In the genomic region with DNA sequence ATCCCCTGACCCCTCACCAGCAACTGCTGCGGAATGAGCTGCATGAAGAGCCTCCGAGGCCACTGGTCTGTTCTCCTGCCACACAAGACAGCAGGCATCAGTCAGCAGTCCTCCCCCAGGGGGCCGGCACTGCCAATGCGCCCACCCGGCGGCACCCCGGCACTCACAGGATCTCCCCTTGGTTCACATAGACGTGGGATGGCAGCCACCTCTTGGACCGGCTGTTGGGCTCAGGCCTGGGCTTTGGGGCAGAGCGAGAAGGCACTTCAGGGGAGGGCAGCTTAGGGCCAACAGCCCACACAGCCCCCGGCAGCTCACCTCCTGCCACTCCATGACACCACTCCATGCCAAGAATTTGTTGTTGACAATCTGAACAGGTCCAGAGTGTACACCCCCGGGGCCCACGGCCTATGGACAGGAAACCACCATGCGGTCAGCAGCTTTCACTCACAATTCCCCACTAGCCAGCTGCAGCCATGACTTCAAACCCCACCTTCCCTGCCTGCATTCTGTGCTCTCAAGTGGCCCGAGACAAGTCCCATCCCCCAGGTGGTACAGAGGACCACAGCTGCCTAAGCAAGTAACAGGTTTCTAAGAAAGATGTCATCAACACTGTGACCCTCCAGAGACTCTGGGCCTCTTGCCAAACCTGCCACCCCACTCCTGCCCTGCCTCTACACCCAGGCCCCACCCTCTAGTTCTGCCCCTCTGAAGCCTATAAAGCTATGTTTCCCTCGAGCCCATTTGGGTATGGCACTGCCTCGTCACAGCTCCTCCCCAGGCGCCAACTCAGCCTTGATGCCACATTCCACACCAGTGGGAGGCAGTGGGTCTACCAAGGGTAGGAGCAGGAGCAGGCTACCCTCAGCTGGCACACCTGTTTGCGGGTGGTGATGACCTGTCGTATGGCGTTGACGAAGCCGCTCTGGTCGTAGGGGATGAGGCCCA, we compare ENCODE assay signal across 9 mouse cellular contexts. TPM values are rescaled to one million over a fixed set of nuclear protein-coding genes. Genes with fewer than 3 reads are reported as not detected.
DNase-seq lines count a peak whose midpoint lies in the region; ATAC-seq and TF ChIP-seq lines count a peak whose summit lies in the region.
"Had no signal": no experiment of that assay in that cellular context is flagged by ENCODE, and none has a peak within 500 bp of the region (broad histone marks: within the 10 kb centered on the region; RNA-seq: fewer than 3 reads in every experiment).

No protein-coding gene starts in this region.

- peaks cover 26% of the 10 kb centered on the region for H3K36me3 ChIP-seq in heart, embryonic 16.5 days (ENCODE audit: control insufficient read depth, insufficient read depth)

- DNase-seq in adrenal gland, postnatal 10 days: peak; percentile 51
- no peak for DNase-seq in adrenal gland, postnatal 14 days
- DNase-seq in layer of hippocampus, adult 2 months (ENCODE audit: low spot score in 2 of 2): no peak
- no peak for DNase-seq in layer of hippocampus, adult 9-10 months (ENCODE audit: low spot score)
- DNase-seq in urinary bladder, postnatal 10 days (ENCODE audit: low spot score): no peak
- no peak for DNase-seq in left cerebral cortex, postnatal 36 days (ENCODE audit: low spot score in 2 of 2)
- DNase-seq: liver, embryonic 13.5 days had no signal

- peaks cover 46% of the 10 kb centered on the region for H3K4me1 ChIP-seq in heart, embryonic 16.5 days (ENCODE audit: control insufficient read depth, insufficient read depth, low read length)

- no peak for TF ChIP-seq CTCF in layer of hippocampus, adult 2 months (conservative IDR thresholded peaks at IDR 0.05)

- peak overlapping the region; percentile 20 for H3K4me2 ChIP-seq in heart, embryonic 16.5 days (ENCODE audit: low read depth, low read length)
- H3K4me2 ChIP-seq: liver, embryonic 13.5 days had no signal

- no peaks in the 10 kb centered on the region for H3K27me3 ChIP-seq in heart, embryonic 16.5 days (ENCODE audit: control insufficient read depth, insufficient read depth, low read length)
- H3K27me3 ChIP-seq: liver, embryonic 13.5 days had no signal

- intact Hi-C loops in left cerebral cortex, postnatal 36 days (cut with DNase I): no loop called here

- no peaks in the 10 kb centered on the region for H3K9me3 ChIP-seq in heart, embryonic 16.5 days (replicated peaks; ENCODE audit: control insufficient read depth, low read length)
- H3K9me3 ChIP-seq: liver, embryonic 13.5 days had no signal

- ATAC-seq in heart, embryonic 16.5 days (replicated peaks; ENCODE audit: extremely low read depth, insufficient read depth, low FRiP score): no peak
- 0 out of 2 replicates have a peak, but pooled peaks have one; percentile 15 for ATAC-seq in megakaryocyte-erythroid progenitor cell, adult 5-6 weeks (replicated peaks; ENCODE audit: low FRiP score, low TSS enrichment, poor library complexity, severe bottlenecking)

- H3K27ac ChIP-seq in layer of hippocampus, adult 2 months: peak overlapping the region; percentile 99
- peak overlapping the region; percentile 100 for H3K27ac ChIP-seq in heart, embryonic 16.5 days (ENCODE audit: low read length)
- H3K27ac ChIP-seq: liver, embryonic 13.5 days had no signal

- H3K4me3 ChIP-seq in layer of hippocampus, adult 2 months: no peak overlapping the region
- H3K4me3 ChIP-seq in heart, embryonic 16.5 days (ENCODE audit: low read length): no peak overlapping the region
- H3K4me3 ChIP-seq: liver, embryonic 13.5 days had no signal

- peak overlapping the region; percentile 39 for H3K9ac ChIP-seq in heart, embryonic 16.5 days (ENCODE audit: low read length)
- H3K9ac ChIP-seq: liver, embryonic 13.5 days had no signal

- WGBS in heart, embryonic 16.5 days: 61% methylated on average over 24 of the region's 24 CpGs

RNA-seq across cellular contexts. Expression of a gene that starts 4.7 kb away (rescaled TPM):
- total RNA-seq in adrenal gland, postnatal 10 days (2021): 100 to 1,000 TPM; 239 to 266 TPM
- 239 and 241 TPM in 2 replicates for total RNA-seq in adrenal gland, postnatal 14 days (2021)
- total RNA-seq in layer of hippocampus, adult 2 months (2021): 100 to 1,000 TPM; 321 to 335 TPM
- polyA plus RNA-seq in heart, embryonic 16.5 days (2015; fragmentation: Nextera tagmentation; extraction: Ambion mirVana): 210 and 269 TPM in 2 replicates
- 79.6 and 88.8 TPM in 2 replicates for total RNA-seq in megakaryocyte-erythroid progenitor cell, adult 5-6 weeks (2014; fragmentation: Nextera tagmentation)
- total RNA-seq in megakaryocyte-erythroid progenitor cell, adult 5-6 weeks (2017): 19.6 and 40.9 TPM in 2 replicates
- 100 to 1,000 TPM; 284 to 285 TPM for total RNA-seq in left cerebral cortex, postnatal 36 days (2021)

RNA-seq across cellular contexts. Expression of a gene that starts 7.9 kb away (rescaled TPM):
- 10 to 100 TPM; 37.6 to 38.6 TPM for total RNA-seq in adrenal gland, postnatal 10 days (2021)
- total RNA-seq in adrenal gland, postnatal 14 days (2021): 35.2 and 45.1 TPM in 2 replicates
- total RNA-seq in layer of hippocampus, adult 2 months (2021): 10 to 100 TPM; 33.1 to 36.3 TPM
- 27.7 and 28.0 TPM in 2 replicates for polyA plus RNA-seq in heart, embryonic 16.5 days (2015; fragmentation: Nextera tagmentation; extraction: Ambion mirVana)
- total RNA-seq in megakaryocyte-erythroid progenitor cell, adult 5-6 weeks (2014; fragmentation: Nextera tagmentation): 25.2 and 58.9 TPM in 2 replicates
- 18.4 and 30.5 TPM in 2 replicates for total RNA-seq in megakaryocyte-erythroid progenitor cell, adult 5-6 weeks (2017)
- 10 to 100 TPM; 26.8 TPM for total RNA-seq in left cerebral cortex, postnatal 36 days (2021)

RNA-seq across cellular contexts. Expression of a gene that starts 16.0 kb away (rescaled TPM):
- 10 to 100 TPM; 61.9 to 73.1 TPM for total RNA-seq in adrenal gland, postnatal 10 days (2021)
- 58.8 and 66.1 TPM in 2 replicates for total RNA-seq in adrenal gland, postnatal 14 days (2021)
- 10 to 100 TPM; 69.0 to 81.3 TPM for total RNA-seq in layer of hippocampus, adult 2 months (2021)
- 60.5 and 62.3 TPM in 2 replicates for polyA plus RNA-seq in heart, embryonic 16.5 days (2015; fragmentation: Nextera tagmentation; extraction: Ambion mirVana)
- total RNA-seq in megakaryocyte-erythroid progenitor cell, adult 5-6 weeks (2014; fragmentation: Nextera tagmentation): 26.7 and 61.9 TPM in 2 replicates
- 13.7 and 49.6 TPM in 2 replicates for total RNA-seq in megakaryocyte-erythroid progenitor cell, adult 5-6 weeks (2017)
- 10 to 100 TPM; 71.9 to 75.6 TPM for total RNA-seq in left cerebral cortex, postnatal 36 days (2021)

RNA-seq across cellular contexts. Expression of a gene that starts 16.1 kb away (rescaled TPM):
- total RNA-seq in adrenal gland, postnatal 10 days (2021): 100 to 1,000 TPM in 1 of 2 experiments, 10 to 100 TPM in 1; 92.4 to 109 TPM
- total RNA-seq in adrenal gland, postnatal 14 days (2021): 90.6 and 104 TPM in 2 replicates
- 10 to 100 TPM; 76.7 to 84.3 TPM for total RNA-seq in layer of hippocampus, adult 2 months (2021)
- 103 and 104 TPM in 2 replicates for polyA plus RNA-seq in heart, embryonic 16.5 days (2015; fragmentation: Nextera tagmentation; extraction: Ambion mirVana)
- total RNA-seq in megakaryocyte-erythroid progenitor cell, adult 5-6 weeks (2014; fragmentation: Nextera tagmentation): 21.1 and 23.7 TPM in 2 replicates
- 19.2 and 24.5 TPM in 2 replicates for total RNA-seq in megakaryocyte-erythroid progenitor cell, adult 5-6 weeks (2017)
- total RNA-seq in left cerebral cortex, postnatal 36 days (2021): 10 to 100 TPM; 67.7 to 73.6 TPM

RNA-seq across cellular contexts. Expression of a gene that starts 27.6 kb away (rescaled TPM):
- 10 to 100 TPM; 73.7 to 83.7 TPM for total RNA-seq in adrenal gland, postnatal 10 days (2021)
- total RNA-seq in adrenal gland, postnatal 14 days (2021): 75.3 and 87.2 TPM in 2 replicates
- 100 to 1,000 TPM; 103 to 107 TPM for total RNA-seq in layer of hippocampus, adult 2 months (2021)
- polyA plus RNA-seq in heart, embryonic 16.5 days (2015; fragmentation: Nextera tagmentation; extraction: Ambion mirVana): 89.4 and 96.0 TPM in 2 replicates
- total RNA-seq in megakaryocyte-erythroid progenitor cell, adult 5-6 weeks (2014; fragmentation: Nextera tagmentation): 42.0 and 71.7 TPM in 2 replicates
- total RNA-seq in megakaryocyte-erythroid progenitor cell, adult 5-6 weeks (2017): 12.1 and 18.1 TPM in 2 replicates
- 10 to 100 TPM; 91.7 to 98.1 TPM for total RNA-seq in left cerebral cortex, postnatal 36 days (2021)
